Mouse (Mus musculus) effector memory CD4-positive, alpha-beta T cell, adult 5 months (primary cell): ENCODE data around the gene Gm1993. TPM values are rescaled to one million over a fixed set of nuclear protein-coding genes. Genes with fewer than 3 reads are reported as not detected.

Source experiments
- polyA plus RNA-seq: library from polyadenylated mRNA; unstranded; fragments of 100-300 nt; shearing (Covaris generic); gene quantifications from one replicate; pipeline ENCODE4 v1.2.1, GENCODE M21; 2017

The Gm1993 gene
- polyA plus RNA-seq: not detected

DNA sequence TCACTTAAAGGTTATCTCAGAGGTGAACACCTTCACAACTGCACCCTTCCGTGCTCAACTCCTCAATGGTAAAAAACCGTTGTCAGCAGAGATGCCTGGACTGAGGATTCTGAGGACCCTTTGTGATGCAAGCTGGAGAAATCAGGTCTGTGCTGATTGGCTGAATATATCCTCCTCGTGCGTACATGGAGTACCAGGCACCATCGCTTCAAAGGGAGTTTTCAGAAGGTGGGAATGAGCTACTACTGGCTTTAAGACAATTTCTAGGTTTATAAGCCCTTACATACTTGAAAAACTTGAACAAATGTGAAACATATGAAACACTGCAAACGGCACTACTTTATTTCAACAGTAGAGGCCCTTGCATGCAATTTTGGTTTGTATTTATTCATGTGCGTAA lies at the start of gene Gm1993:
Gene Gm1993, minus strand, starts transcription at position 101 of the 400 bp plus-strand sequence.

